Mouse (Mus musculus) MEL (cell line): Measurements from ENCODE around the gene Psors1c2. TPM values are rescaled to one million over a fixed set of nuclear protein-coding genes. Genes with fewer than 3 reads are reported as not detected.

Experiments
- DNase-seq: peaks from one replicate; pipeline ENCODE4 v3.0.0; 2011; ENCODE audit warnings: low read depth, low spot score
- H3K27ac ChIP-seq: 2 replicates; pipeline ENCODE4 v1.5.1; 2012; ENCODE audit warnings: low read depth, mild to moderate bottlenecking, control low read depth, low read length, moderate library complexity; ENCODE audit not compliant: control insufficient read depth
- H3K27me3 ChIP-seq, 2 experiments: fragments of 150-350 bp in 1 of 2; sonication (generic) in 1 of 2; 2 replicates each; pipeline ENCODE4 v1.6.1; 2012; ENCODE audit warnings: low read length in 2 of 2, mild to moderate bottlenecking in 2 of 2, improper control_type of control experiment in 1 of 2, moderate library complexity in 1 of 2; ENCODE audit not compliant: insufficient read depth in 2 of 2, control insufficient read depth in 1 of 2
- H3K36me3 ChIP-seq, 2 experiments: 2 replicates each; pipeline ENCODE4 v1.6.1; 2012 to 2014; ENCODE audit warnings: low read length in 2 of 2, improper control_type of control experiment in 1 of 2, inconsistent platforms in 1 of 2, mild to moderate bottlenecking in 1 of 2; ENCODE audit not compliant: insufficient read depth in 2 of 2, control insufficient read depth in 1 of 2
- H3K4me1 ChIP-seq, 2 experiments: fragments of 150-350 bp in 1 of 2; sonication (generic) in 1 of 2; 2 replicates each; pipeline ENCODE4 v1.6.1; 2012; ENCODE audit warnings: low read length in 2 of 2, improper control_type of control experiment in 1 of 2, mild to moderate bottlenecking in 1 of 2; ENCODE audit not compliant: insufficient read depth in 2 of 2, control insufficient read depth in 1 of 2
- H3K4me3 ChIP-seq, 2 experiments: fragments of 150-350 bp in 1 of 2; sonication (generic) in 1 of 2; 2 replicates each; pipeline ENCODE4 v1.5.1; 2012; ENCODE audit warnings: low read depth in 2 of 2, low read length in 2 of 2, mild to moderate bottlenecking in 2 of 2, moderate library complexity in 2 of 2, control low read depth in 1 of 2, improper control_type of control experiment in 1 of 2; ENCODE audit not compliant: control insufficient read depth in 1 of 2, insufficient read depth in 1 of 2
- H3K79me2 ChIP-seq: 2 replicates; pipeline ENCODE4 v1.6.1; 2012; ENCODE audit warnings: mild to moderate bottlenecking, low read length, moderate library complexity; ENCODE audit not compliant: control insufficient read depth, poor library complexity, insufficient read depth
- H3K9ac ChIP-seq: 2 replicates; pipeline ENCODE4 v1.6.1; 2012; ENCODE audit warnings: low read depth, mild to moderate bottlenecking, control low read depth, low read length, moderate library complexity; ENCODE audit not compliant: control insufficient read depth, poor library complexity, severe bottlenecking
- H3K9me3 ChIP-seq: fragments of 150-350 bp; sonication (generic); replicated peaks from 2 replicates; pipeline ENCODE4 v1.6.1; 2012; ENCODE audit warnings: mild to moderate bottlenecking, low read length, improper control_type of control experiment, moderate library complexity; ENCODE audit not compliant: insufficient read depth
- CHD1 ChIP-seq: IDR thresholded peaks from 2 replicates; pipeline ENCODE4 v1.6.1; 2012; ENCODE audit warnings: low read depth, mild to moderate bottlenecking, inconsistent platforms, low read length, improper control_type of control experiment
- CTCF ChIP-seq, 3 experiments: IDR thresholded peaks in 2 of 3; conservative IDR thresholded peaks in 1 of 3; 2 replicates each; pipeline ENCODE4 v1.5.1; 2011 to 2012; ENCODE audit warnings: low read length in 3 of 3, low read depth in 2 of 3, mild to moderate bottlenecking in 2 of 3, improper control_type of control experiment in 1 of 3, inconsistent platforms in 1 of 3, mixed read lengths in 1 of 3, moderate library complexity in 1 of 3; ENCODE audit not compliant: control insufficient read depth in 1 of 3, insufficient read depth in 1 of 3, poor library complexity in 1 of 3, severe bottlenecking in 1 of 3
- EP300 ChIP-seq, 2 experiments: IDR thresholded peaks; 2 replicates each; pipeline ENCODE4 v1.6.1; 2011; ENCODE audit warnings: improper control_type of control experiment in 2 of 2, low read length in 2 of 2, low read depth in 1 of 2, mild to moderate bottlenecking in 1 of 2
- GATA1 ChIP-seq: IDR thresholded peaks from 2 replicates; pipeline ENCODE4 v1.6.1; 2011; ENCODE audit warnings: low read depth, low read length, improper control_type of control experiment
- MAFK ChIP-seq: IDR thresholded peaks from 2 replicates; pipeline ENCODE4 v1.6.1; 2011; ENCODE audit warnings: low read depth, mild to moderate bottlenecking, low read length, improper control_type of control experiment, borderline replicate concordance
- MAX ChIP-seq: IDR thresholded peaks from 2 replicates; pipeline ENCODE4 v1.6.1; 2011; ENCODE audit warnings: low read length, improper control_type of control experiment
- MEF2A ChIP-seq: IDR thresholded peaks from 2 replicates; pipeline ENCODE4 v1.6.1; 2014; ENCODE audit warnings: low read depth, mild to moderate bottlenecking, inconsistent platforms, low read length, improper control_type of control experiment; ENCODE audit not compliant: poor library complexity, insufficient replicate concordance, severe bottlenecking; ENCODE audit errors: extremely low read depth
- MYC ChIP-seq: IDR thresholded peaks from 2 replicates; pipeline ENCODE4 v1.6.1; 2011; ENCODE audit warnings: low read depth, mild to moderate bottlenecking, low read length, improper control_type of control experiment, moderate library complexity
- NELFE ChIP-seq: IDR thresholded peaks from 2 replicates; pipeline ENCODE4 v1.6.1; 2011; ENCODE audit warnings: low read depth, low read length, improper control_type of control experiment
- POLR2A ChIP-seq, 2 experiments: IDR thresholded peaks; 2 replicates each; pipeline ENCODE4 v1.6.1; 2011 to 2012; ENCODE audit warnings: low read length in 2 of 2, mild to moderate bottlenecking in 2 of 2, control low read depth in 1 of 2, improper control_type of control experiment in 1 of 2, low read depth in 1 of 2, moderate library complexity in 1 of 2; ENCODE audit not compliant: control insufficient read depth in 1 of 2, insufficient read depth in 1 of 2, poor library complexity in 1 of 2
- RCOR1 ChIP-seq: IDR thresholded peaks from 2 replicates; pipeline ENCODE4 v1.6.1; 2012; ENCODE audit warnings: low read depth, mild to moderate bottlenecking, inconsistent platforms, low read length, improper control_type of control experiment
- SMC3 ChIP-seq: IDR thresholded peaks from 2 replicates; pipeline ENCODE4 v1.6.1; 2011; ENCODE audit warnings: low read depth, low read length, improper control_type of control experiment
- TAL1 ChIP-seq: IDR thresholded peaks from 2 replicates; pipeline ENCODE4 v1.6.1; 2012; ENCODE audit warnings: mild to moderate bottlenecking, inconsistent platforms, low read length, moderate library complexity, mixed read lengths
- UBTF ChIP-seq: IDR thresholded peaks from 2 replicates; pipeline ENCODE4 v1.6.1; 2012; ENCODE audit warnings: low read depth, mild to moderate bottlenecking, inconsistent platforms, low read length, improper control_type of control experiment, moderate library complexity, borderline replicate concordance; ENCODE audit not compliant: insufficient read depth
- USF2 ChIP-seq, 2 experiments: IDR thresholded peaks; 2 replicates each; pipeline ENCODE4 v1.6.1; 2011 to 2012; ENCODE audit warnings: improper control_type of control experiment in 2 of 2, low read length in 2 of 2, borderline replicate concordance in 1 of 2, inconsistent platforms in 1 of 2, low read depth in 1 of 2, mild to moderate bottlenecking in 1 of 2; ENCODE audit not compliant: insufficient read depth in 1 of 2
- ZKSCAN1 ChIP-seq: IDR thresholded peaks from 2 replicates; pipeline ENCODE4 v1.6.1; 2012; ENCODE audit warnings: low read depth, mild to moderate bottlenecking, inconsistent platforms, low read length, improper control_type of control experiment, moderate library complexity
- ZMIZ1 ChIP-seq: IDR thresholded peaks from 2 replicates; pipeline ENCODE4 v1.6.1; 2012; ENCODE audit warnings: low read depth, mild to moderate bottlenecking, inconsistent platforms, low read length, improper control_type of control experiment, moderate library complexity
- polyA plus RNA-seq, 2 experiments: library from polyadenylated mRNA; stranded (reverse) in 1 of 2; unstranded in 1 of 2; fragments of >175 nt in 1 of 2; fragments of >200 nt in 1 of 2; gene quantifications; 2 replicates each; pipeline versions ENCODE4 v1.2.1 to v1.2.4; 2012; ENCODE audit warnings: low replicate concordance in 2 of 2, low read depth in 1 of 2; ENCODE audit not compliant: insufficient read length in 2 of 2, insufficient read depth in 1 of 2, missing spikeins in 1 of 2
- total RNA-seq: library from RNA; depleted of rRNA; stranded (reverse); fragments of 300-350 nt; gene quantifications from 2 replicates; pipeline ENCODE4 v1.2.3, GENCODE M21; 2012

Gene Psors1c2
- total and polyA plus RNA-seq, 3 experiments, result 0.27 to 1.3 TPM; not detected in 1

DNA sequence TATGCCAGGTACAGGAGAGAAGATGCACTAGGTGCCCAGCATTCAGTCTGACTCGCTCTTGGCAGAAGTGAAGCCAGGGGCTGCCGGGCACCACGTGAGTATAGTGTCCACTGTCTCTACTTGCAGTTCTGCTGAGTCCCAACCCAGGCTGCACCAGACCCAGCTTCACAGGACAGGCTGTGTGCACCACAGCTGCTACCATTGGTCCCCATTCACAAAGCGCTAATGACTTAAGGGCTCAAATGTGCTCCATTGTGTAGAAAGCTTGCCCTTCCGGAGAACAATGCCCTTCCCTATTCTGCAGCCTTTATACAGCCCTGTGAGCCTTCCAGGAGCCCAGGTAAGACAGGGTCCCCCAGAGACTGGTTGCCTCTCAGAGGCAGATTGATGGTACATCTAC, 42.7 kb upstream of the Psors1c2 start:
- no peak overlapping the region for H3K4me3 ChIP-seq
- no peak overlapping the region for H3K27ac ChIP-seq
- DNase-seq, result no peak
- no peak overlapping the region for H3K9ac ChIP-seq
- no peaks in the 10 kb centered on the region for H3K36me3 ChIP-seq
- no peak for TF ChIP-seq TAL1
- TF ChIP-seq CTCF (IDR thresholded peaks at IDR 0.05 in 2 of 3, conservative IDR thresholded peaks at IDR 0.05 in 1 of 3; ENCODE audit: control insufficient read depth in 1 of 3, insufficient read depth in 1 of 3, low read depth in 2 of 3, low read length in 3 of 3, poor library complexity in 1 of 3, severe bottlenecking in 1 of 3), result no peak
- TF ChIP-seq ZMIZ1, result no peak
- no peak for TF ChIP-seq MEF2A
- no peak for TF ChIP-seq GATA1
- TF ChIP-seq SMC3, result no peak
- TF ChIP-seq UBTF, result no peak
- TF ChIP-seq ZKSCAN1, result no peak
- TF ChIP-seq CHD1, result no peak
- TF ChIP-seq MAFK, result no peak
- TF ChIP-seq USF2 (IDR thresholded peaks at IDR 0.05; ENCODE audit: borderline replicate concordance in 1 of 2, insufficient read depth in 1 of 2, low read depth in 1 of 2, low read length in 2 of 2), result no peak
- no peak for TF ChIP-seq NELFE
- H3K27me3 ChIP-seq, result peaks cover 1 to 4% of the 10 kb centered on the region in 2 experiments; a peak in 2 of 4 replicates
- H3K9me3 ChIP-seq, result no peaks in the 10 kb centered on the region
- H3K4me1 ChIP-seq, result no peaks in the 10 kb centered on the region
- no peaks in the 10 kb centered on the region for H3K79me2 ChIP-seq

DNA sequence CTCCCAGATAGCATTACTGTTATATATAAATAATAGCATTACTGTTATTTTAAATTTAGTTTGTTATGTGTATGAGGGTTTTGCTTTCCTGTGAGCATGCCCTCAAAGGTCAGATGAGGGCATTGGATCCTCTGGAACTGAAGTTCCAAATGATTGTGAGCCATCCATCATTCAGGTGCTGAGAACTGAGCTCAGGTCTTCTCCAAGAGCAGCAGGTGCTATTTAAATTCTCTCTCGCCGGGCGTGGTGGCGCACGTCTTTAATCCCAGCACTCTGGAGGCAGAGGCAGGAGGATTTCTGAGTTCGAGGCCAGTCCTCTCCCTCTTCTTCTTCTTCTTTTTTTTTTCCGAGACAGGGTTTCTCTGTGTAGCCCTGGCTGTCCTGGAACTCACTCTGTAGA, 35.9 kb upstream of the Psors1c2 start:
- no peak overlapping the region for H3K9ac ChIP-seq
- no peak overlapping the region for H3K4me3 ChIP-seq
- H3K4me1 ChIP-seq, result 0 out of 4 replicates have a peak, but pooled peaks cover 0 to 2% of the 10 kb centered on the region in 2 experiments
- DNase-seq, result no peak
- H3K27me3 ChIP-seq, result peaks cover 0 to 4% of the 10 kb centered on the region in 2 experiments; a peak in 2 of 4 replicates
- H3K9me3 ChIP-seq, result no peaks in the 10 kb centered on the region
- H3K36me3 ChIP-seq, result no peaks in the 10 kb centered on the region
- H3K27ac ChIP-seq, result no peak overlapping the region
- no peaks in the 10 kb centered on the region for H3K79me2 ChIP-seq
- no peak for TF ChIP-seq POLR2A (IDR thresholded peaks at IDR 0.05; ENCODE audit: control insufficient read depth in 1 of 2, insufficient read depth in 1 of 2, low read depth in 1 of 2, low read length in 2 of 2, poor library complexity in 1 of 2)
- no peak for TF ChIP-seq SMC3
- TF ChIP-seq MYC, result no peak
- no peak for TF ChIP-seq MAX
- no peak for TF ChIP-seq EP300 (IDR thresholded peaks at IDR 0.05; ENCODE audit: low read depth in 1 of 2, low read length in 2 of 2)
- no peak for TF ChIP-seq RCOR1
